Comparison of ENCODE assay signal across 13 mouse cellular contexts in the genomic region with DNA sequence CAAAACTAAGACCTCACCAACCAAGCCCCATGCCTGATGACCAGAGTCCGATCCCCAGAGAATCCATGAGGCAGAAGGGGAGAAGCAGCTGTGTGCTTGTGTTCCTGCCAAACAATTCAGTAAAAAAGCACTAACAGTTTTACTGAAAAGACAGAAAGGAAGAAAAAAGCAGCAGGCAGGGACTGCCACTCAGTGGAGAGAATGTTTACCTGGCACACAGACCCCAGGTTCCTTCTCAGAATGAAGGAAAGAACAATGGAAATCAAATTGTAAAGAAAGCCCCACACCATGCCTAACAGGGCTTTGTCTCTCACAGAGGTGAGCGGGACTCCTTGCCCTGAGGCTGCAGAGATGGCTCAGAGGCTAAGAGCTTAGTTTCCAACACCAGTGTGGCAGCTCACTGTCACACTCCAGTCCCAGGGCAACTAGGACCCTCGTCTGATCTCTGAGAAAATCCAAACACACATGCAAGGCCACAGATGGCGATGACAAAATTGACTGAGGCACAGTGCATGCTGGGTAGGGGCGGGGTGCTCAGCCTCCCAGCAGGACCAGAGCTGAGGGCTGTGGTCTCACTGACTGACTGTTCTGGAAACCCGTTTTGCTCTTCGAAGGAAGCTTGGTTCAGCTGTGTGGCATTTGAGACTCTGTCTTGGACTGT. TPM values are rescaled to one million over a fixed set of nuclear protein-coding genes. Genes with fewer than 3 reads are reported as not detected.
A peak's percentile ranks its signal among the peaks of the same experiment; 100 is the strongest.
DNase-seq lines count a peak whose midpoint lies in the region; ATAC-seq and TF ChIP-seq lines count a peak whose summit lies in the region.
"Had no signal": no experiment of that assay in that cellular context is flagged by ENCODE, and none has a peak within 500 bp of the region (broad histone marks: within the 10 kb centered on the region; RNA-seq: fewer than 3 reads in every experiment).

No protein-coding gene starts in this region.

- no peak for TF ChIP-seq EP300 in lung, postnatal 0 days (IDR thresholded peaks at IDR 0.05)

- no peaks in the 10 kb centered on the region for H3K27me3 ChIP-seq in lung, postnatal 0 days (replicated peaks; ENCODE audit: insufficient read depth, low read length)
- H3K27me3 ChIP-seq in forebrain, embryonic 11.5 days (ENCODE audit: control insufficient read depth, insufficient read depth, low read length) = no peaks in the 10 kb centered on the region
- H3K27me3 ChIP-seq in hindbrain, embryonic 11.5 days (ENCODE audit: control insufficient read depth, insufficient read depth, low read length) = no peaks in the 10 kb centered on the region
- H3K27me3 ChIP-seq in midbrain, embryonic 16.5 days (ENCODE audit: control insufficient read depth, insufficient read depth, low read depth, low read length) = no peaks in the 10 kb centered on the region
- H3K27me3 ChIP-seq in intestine, embryonic 15.5 days (replicated peaks) = no peaks in the 10 kb centered on the region

- no peaks in the 10 kb centered on the region for H3K9me3 ChIP-seq in lung, postnatal 0 days (ENCODE audit: low read length)
- no peaks in the 10 kb centered on the region for H3K9me3 ChIP-seq in forebrain, embryonic 11.5 days (ENCODE audit: control insufficient read depth, low read length)
- H3K9me3 ChIP-seq in hindbrain, embryonic 11.5 days (ENCODE audit: control insufficient read depth, low read length) = no peaks in the 10 kb centered on the region
- H3K9me3 ChIP-seq in midbrain, embryonic 16.5 days (replicated peaks; ENCODE audit: control insufficient read depth, low read length, poor library complexity, severe bottlenecking) = no peaks in the 10 kb centered on the region
- no peaks in the 10 kb centered on the region for H3K9me3 ChIP-seq in intestine, embryonic 15.5 days

- H3K9ac ChIP-seq in lung, postnatal 0 days (replicated peaks; ENCODE audit: low read depth) = no peak overlapping the region
- H3K9ac ChIP-seq in forebrain, embryonic 11.5 days (ENCODE audit: low read length) = no peak overlapping the region
- no peak overlapping the region for H3K9ac ChIP-seq in hindbrain, embryonic 11.5 days (ENCODE audit: low read depth, low read length)
- H3K9ac ChIP-seq in midbrain, embryonic 16.5 days (ENCODE audit: low read depth, low read length) = 0 out of 2 replicates have a peak overlapping the region, but pooled peaks have one; percentile 21
- H3K9ac ChIP-seq in intestine, embryonic 15.5 days = no peak overlapping the region

- H3K27ac ChIP-seq in lung, postnatal 0 days (ENCODE audit: low read length) = no peak overlapping the region
- H3K27ac ChIP-seq in forebrain, embryonic 11.5 days (ENCODE audit: low read depth, low read length) = no peak overlapping the region
- no peak overlapping the region for H3K27ac ChIP-seq in hindbrain, embryonic 11.5 days (ENCODE audit: low read depth, low read length)
- H3K27ac ChIP-seq in midbrain, embryonic 16.5 days (ENCODE audit: low read length) = peak overlapping the region; percentile 48; the same call in 1 of the 2 replicates
- H3K27ac ChIP-seq in intestine, embryonic 15.5 days = no peak overlapping the region
- H3K27ac ChIP-seq: kidney, postnatal 0 days; left cerebral cortex, adult 2 months; macrophage had no signal

- H3K4me3 ChIP-seq in lung, postnatal 0 days (ENCODE audit: low read depth, low read length) = no peak overlapping the region
- H3K4me3 ChIP-seq in forebrain, embryonic 11.5 days (ENCODE audit: low read depth, low read length) = no peak overlapping the region
- H3K4me3 ChIP-seq in hindbrain, embryonic 11.5 days (ENCODE audit: low read depth, low read length) = no peak overlapping the region
- H3K4me3 ChIP-seq in midbrain, embryonic 16.5 days (ENCODE audit: low read depth, low read length) = no peak overlapping the region
- H3K4me3 ChIP-seq in intestine, embryonic 15.5 days (replicated peaks) = no peak overlapping the region
- H3K4me3 ChIP-seq: erythroblast, embryonic 14.5 days; left cerebral cortex, adult 2 months had no signal

- 37% methylated on average over 7 of the region's 7 CpGs for WGBS in lung, postnatal 0 days
- WGBS in forebrain, embryonic 11.5 days = 49% methylated on average over 7 of the region's 7 CpGs
- 53% methylated on average over 7 of the region's 7 CpGs for WGBS in hindbrain, embryonic 11.5 days
- 44% methylated on average over 7 of the region's 7 CpGs for WGBS in midbrain, embryonic 16.5 days
- 50% methylated on average over 7 of the region's 7 CpGs for WGBS in intestine, embryonic 15.5 days

- no peaks in the 10 kb centered on the region for H3K4me1 ChIP-seq in lung, postnatal 0 days (ENCODE audit: insufficient read depth, low read depth, low read length)
- no peaks in the 10 kb centered on the region; the same call in 1 of the 2 replicates for H3K4me1 ChIP-seq in forebrain, embryonic 11.5 days (replicated peaks; ENCODE audit: control insufficient read depth, insufficient read depth, low read length)
- no peaks in the 10 kb centered on the region for H3K4me1 ChIP-seq in hindbrain, embryonic 11.5 days (replicated peaks; ENCODE audit: control insufficient read depth, insufficient read depth, low read length)
- H3K4me1 ChIP-seq in midbrain, embryonic 16.5 days (ENCODE audit: control insufficient read depth, insufficient read depth, low read length) = 0 out of 2 replicates have a peak, but pooled peaks cover 2% of the 10 kb centered on the region
- H3K4me1 ChIP-seq in intestine, embryonic 15.5 days (replicated peaks) = no peaks in the 10 kb centered on the region

- no peaks in the 10 kb centered on the region for H3K36me3 ChIP-seq in lung, postnatal 0 days (ENCODE audit: insufficient read depth, low read length)
- no peaks in the 10 kb centered on the region for H3K36me3 ChIP-seq in forebrain, embryonic 11.5 days (ENCODE audit: control insufficient read depth, insufficient read depth, low read length)
- no peaks in the 10 kb centered on the region for H3K36me3 ChIP-seq in hindbrain, embryonic 11.5 days (ENCODE audit: control insufficient read depth, insufficient read depth, low read length)
- H3K36me3 ChIP-seq in midbrain, embryonic 16.5 days (ENCODE audit: control insufficient read depth, insufficient read depth, low read length) = no peaks in the 10 kb centered on the region
- no peaks in the 10 kb centered on the region for H3K36me3 ChIP-seq in intestine, embryonic 15.5 days

- ATAC-seq in lung, postnatal 0 days = no peak
- ATAC-seq in forebrain, embryonic 11.5 days (replicated peaks; ENCODE audit: low FRiP score) = 0 out of 2 replicates have a peak, but pooled peaks have one; percentile 27
- ATAC-seq in hindbrain, embryonic 11.5 days (ENCODE audit: low FRiP score) = peak; percentile 33; the same call in 1 of the 2 replicates
- ATAC-seq in midbrain, embryonic 16.5 days = no peak
- ATAC-seq in intestine, embryonic 15.5 days = no peak

- no peak for TF ChIP-seq CTCF in lung, postnatal 0 days (IDR thresholded peaks at IDR 0.05)

- H3K4me2 ChIP-seq in lung, postnatal 0 days (replicated peaks; ENCODE audit: low read depth, low read length) = no peak overlapping the region
- no peak overlapping the region for H3K4me2 ChIP-seq in forebrain, embryonic 11.5 days (ENCODE audit: low read depth, low read length, severe bottlenecking)
- H3K4me2 ChIP-seq in hindbrain, embryonic 11.5 days (replicated peaks; ENCODE audit: low read depth, low read length) = no peak overlapping the region
- no peak overlapping the region for H3K4me2 ChIP-seq in midbrain, embryonic 16.5 days (ENCODE audit: low read length)
- no peak overlapping the region for H3K4me2 ChIP-seq in intestine, embryonic 15.5 days (replicated peaks)

- peak; percentile 16 for DNase-seq in lung, postnatal 0 days (ENCODE audit: low spot score)
- DNase-seq in lung, postnatal 25 days (ENCODE audit: low spot score) = no peak
- DNase-seq in forebrain, embryonic 11.5 days (ENCODE audit: low spot score) = no peak
- DNase-seq in hindbrain, embryonic 11.5 days (ENCODE audit: low spot score) = peak; percentile 32
- no peak for DNase-seq in urinary bladder, postnatal 14 days (ENCODE audit: low spot score)
- DNase-seq: liver; thymus, adult 2 months had no signal

RNA-seq across cellular contexts. Expression of gene Gal, which starts 14.9 kb away (rescaled TPM):
- 5.0 and 8.7 TPM in 2 replicates for polyA plus RNA-seq in lung, postnatal 0 days (2015; fragmentation: Nextera tagmentation; extraction: Ambion mirVana)
- polyA plus RNA-seq in forebrain, embryonic 11.5 days (2014; fragmentation: Nextera tagmentation; extraction: Ambion mirVana) = 1.1 TPM in 2 replicates
- polyA plus RNA-seq in hindbrain, embryonic 11.5 days (2014; fragmentation: Nextera tagmentation; extraction: Ambion mirVana) = 1.3 and 3.5 TPM in 2 replicates
- 15.6 and 16.6 TPM in 2 replicates for polyA plus RNA-seq in midbrain, embryonic 16.5 days (2015; fragmentation: Nextera tagmentation; extraction: Ambion mirVana)
- polyA plus RNA-seq in intestine, embryonic 15.5 days (2015; fragmentation: Nextera tagmentation; extraction: Ambion mirVana) = 15.6 and 16.4 TPM in 2 replicates
- polyA plus RNA-seq: erythroblast, embryonic 14.5 days; macrophage had no signal

RNA-seq across cellular contexts. Expression of gene Tesmin, which starts 40.6 kb away (rescaled TPM):
- 0.52 and 0.68 TPM in 2 replicates for polyA plus RNA-seq in lung, postnatal 0 days (2015; fragmentation: Nextera tagmentation; extraction: Ambion mirVana)
- 0.27 and 0.29 TPM in 2 replicates for polyA plus RNA-seq in forebrain, embryonic 11.5 days (2014; fragmentation: Nextera tagmentation; extraction: Ambion mirVana)
- polyA plus RNA-seq in hindbrain, embryonic 11.5 days (2014; fragmentation: Nextera tagmentation; extraction: Ambion mirVana) = 0.36 and 0.38 TPM in 2 replicates
- polyA plus RNA-seq in midbrain, embryonic 16.5 days (2015; fragmentation: Nextera tagmentation; extraction: Ambion mirVana) = 0.81 and 0.84 TPM in 2 replicates
- polyA plus RNA-seq in intestine, embryonic 15.5 days (2015; fragmentation: Nextera tagmentation; extraction: Ambion mirVana) = 0.24 and 0.27 TPM in 2 replicates

Comparison
In these comparisons a context has a peak if more than half of its experiments do, and no peak if none do; other contexts are left out.
1. DNase-seq: peak in lung, postnatal 0 days (single experiment) and hindbrain, embryonic 11.5 days (single experiment); none in lung, postnatal 25 days (single experiment), forebrain, embryonic 11.5 days (single experiment) and urinary bladder, postnatal 14 days (single experiment).
2. ATAC-seq: peak in forebrain, embryonic 11.5 days (single experiment) and hindbrain, embryonic 11.5 days (single experiment); none in lung, postnatal 0 days (single experiment), midbrain, embryonic 16.5 days (single experiment) and intestine, embryonic 15.5 days (single experiment).